Mouse (Mus musculus): Measurements from ENCODE around the gene Klhl2. TPM values are rescaled to one million over a fixed set of nuclear protein-coding genes. Genes with fewer than 3 reads are reported as not detected.

Klhl2 gene
- 100 to 1,000 TPM; 321 to 328 TPM for total RNA-seq (2021)

DNA sequence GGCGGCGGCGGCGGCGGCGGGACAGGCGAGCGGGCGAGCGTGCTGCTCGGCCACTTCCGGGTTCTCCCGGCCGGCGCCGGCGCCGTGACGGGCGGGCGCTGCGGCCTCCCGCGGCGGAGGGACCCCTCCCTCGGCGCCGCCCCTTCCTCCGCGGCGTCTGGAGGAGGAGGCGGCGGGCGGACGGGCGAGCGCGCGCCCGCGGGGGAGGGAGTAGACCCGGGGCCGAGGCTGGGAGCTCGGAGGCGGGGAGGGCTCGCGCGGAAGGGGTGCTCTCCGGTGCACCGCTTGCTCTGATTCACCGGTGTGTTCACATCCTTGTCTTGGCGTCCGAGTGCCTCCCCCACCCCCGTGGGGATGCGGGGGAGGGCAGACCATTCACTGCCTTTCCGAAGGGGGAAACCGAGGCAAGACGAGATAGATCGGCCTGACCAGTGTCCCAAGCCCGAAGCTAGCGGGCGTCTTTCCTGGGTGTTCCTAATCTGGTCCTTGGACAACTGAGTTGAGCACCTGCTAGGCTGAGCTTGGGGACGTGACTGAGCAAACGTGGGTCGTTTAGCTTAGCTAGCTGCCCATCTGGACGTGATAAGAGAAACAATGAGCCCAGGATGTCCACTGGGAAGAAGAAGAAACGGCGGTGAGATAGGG is at the start of gene Klhl2:
Klhl2 (minus strand) TSS at position 121 of the 645 bp plus-strand sequence.
- DNase-seq: peak; percentile 78 to 79

DNA sequence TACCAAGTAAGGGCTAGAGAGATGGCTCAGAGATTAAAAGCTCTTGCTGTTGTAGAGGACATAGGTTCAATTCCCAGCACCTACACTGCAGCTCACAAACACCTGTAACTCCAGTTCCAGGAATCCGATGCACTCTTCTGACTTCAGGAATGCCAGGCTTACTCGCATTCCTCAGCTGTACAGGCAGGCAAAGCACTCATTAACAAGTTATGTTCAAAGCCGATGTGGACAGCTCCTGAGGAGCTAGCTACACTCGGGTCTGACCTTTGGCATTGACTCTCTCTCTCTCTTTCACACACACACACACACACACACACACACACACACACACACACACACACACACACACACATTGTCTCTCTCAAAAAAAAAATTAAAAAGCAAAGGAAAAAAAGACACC is 48.9 kb upstream of the Klhl2 start:
- no peak for DNase-seq

DNA sequence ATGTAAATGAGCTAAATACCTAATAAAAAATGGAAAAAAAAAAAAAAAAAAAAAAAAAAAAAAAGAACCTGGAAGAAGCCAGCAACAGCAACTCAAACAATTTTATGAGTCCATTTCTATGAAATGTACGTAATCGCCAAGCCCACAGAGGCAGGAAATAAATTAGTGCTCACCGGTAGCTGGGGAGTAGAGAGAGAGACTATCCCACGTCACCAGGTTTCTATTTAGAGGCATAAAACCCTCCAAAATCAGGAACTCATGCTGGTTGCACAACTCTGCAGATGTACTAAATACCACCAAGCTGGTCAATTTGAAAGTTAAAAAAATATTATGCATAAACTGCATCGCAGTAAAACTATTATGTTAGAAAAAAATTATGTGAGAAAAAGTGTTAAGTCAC is 46.9 kb upstream of the Klhl2 start:
- no peak for DNase-seq

DNA sequence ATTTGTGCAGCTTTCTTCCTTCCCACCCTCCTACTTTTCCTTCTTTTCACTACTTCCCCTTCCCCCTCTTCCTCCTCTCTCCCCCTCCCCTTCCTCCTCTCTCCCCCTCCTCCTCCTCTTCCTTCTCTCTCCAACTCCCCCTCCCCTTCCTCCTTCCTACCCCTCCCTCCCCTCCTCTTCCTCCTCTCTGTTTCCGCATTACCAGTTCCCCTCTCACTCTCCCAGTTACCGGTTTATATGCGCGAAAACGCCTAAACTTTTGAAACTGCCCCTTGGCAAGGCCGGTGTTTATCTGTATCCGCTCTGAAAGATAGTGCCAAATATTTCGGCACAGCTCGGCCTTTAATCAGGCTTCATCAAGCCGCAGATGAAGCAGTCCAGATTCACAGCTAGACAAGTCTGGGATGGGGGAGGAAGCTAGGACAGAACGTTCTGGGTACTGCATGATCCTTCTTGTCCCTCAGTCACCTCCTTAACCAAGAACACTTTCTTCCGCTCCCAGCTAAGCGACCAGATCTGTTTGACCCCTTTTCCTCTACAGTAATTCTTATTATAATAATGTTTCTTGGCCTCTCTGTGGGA is 30.9 kb upstream of the Klhl2 start:
- DNase-seq: peak; percentile 22 to 49

DNA sequence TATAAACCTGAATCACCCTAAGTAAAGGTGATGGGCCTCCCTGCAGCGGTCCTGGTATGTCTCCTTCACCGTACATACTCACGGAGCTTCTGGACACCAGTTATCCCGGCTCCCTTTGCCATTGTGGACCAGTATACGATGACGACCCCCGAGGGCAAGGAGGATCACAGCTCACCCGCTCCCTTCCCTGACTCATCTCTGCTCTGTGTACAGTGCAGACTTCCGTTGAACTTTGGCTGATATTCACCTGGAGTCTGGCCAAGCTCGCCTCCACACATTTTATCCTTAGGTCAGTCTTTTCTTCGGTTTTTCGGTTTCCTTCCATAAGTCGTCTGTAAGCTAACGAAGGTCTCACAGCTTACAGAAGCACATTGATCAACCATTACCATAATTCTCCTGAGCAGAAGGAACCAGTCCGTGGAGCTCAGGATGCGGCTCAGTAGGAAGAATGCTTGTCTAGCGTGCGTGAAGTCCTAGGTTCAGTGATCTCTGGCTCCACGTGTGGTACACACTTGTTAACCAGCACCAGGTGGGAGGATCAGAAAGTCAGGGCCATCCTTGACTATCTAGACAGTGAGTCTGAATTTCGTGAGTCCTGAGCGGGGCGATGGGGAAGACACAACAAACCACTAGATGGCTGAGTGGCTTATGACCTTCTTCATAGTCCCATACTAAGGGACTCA is 28.0 kb upstream of the Klhl2 start:
- no peak for DNase-seq

DNA sequence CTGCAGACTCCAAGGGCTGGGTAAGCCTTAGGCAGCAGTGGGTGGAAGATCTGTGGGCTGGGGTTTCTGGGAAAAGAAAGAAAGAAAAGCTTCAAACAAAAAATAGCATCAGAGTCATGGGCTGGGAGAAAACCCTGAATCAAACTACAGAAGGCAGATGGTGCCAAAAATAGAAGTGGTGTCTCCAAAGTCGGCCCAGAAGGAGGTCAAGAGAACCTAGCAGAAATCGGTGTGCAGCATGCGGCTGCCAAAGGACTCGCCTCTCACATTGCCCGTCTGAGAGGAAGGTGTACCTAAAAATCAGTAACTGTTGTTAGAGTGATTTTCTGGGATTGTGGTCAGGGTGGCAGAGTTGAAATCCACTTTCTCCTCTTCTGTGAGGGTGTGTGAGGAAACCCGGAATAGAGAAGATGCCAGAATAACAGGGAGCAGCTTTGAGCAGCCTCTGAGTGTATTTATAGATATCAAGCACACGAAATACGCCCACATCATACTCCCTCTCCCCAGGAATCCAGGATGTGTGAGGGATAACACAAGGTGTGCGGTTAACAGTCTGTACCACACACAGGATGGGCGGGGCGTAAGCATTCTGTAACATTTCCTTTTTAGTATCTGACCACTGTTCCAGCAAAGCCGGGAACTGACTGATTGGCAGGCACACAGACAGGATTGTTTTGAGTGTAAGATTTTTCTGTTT is 21.8 kb upstream of the Klhl2 start:
- peak; percentile 8 to 29 for DNase-seq

DNA sequence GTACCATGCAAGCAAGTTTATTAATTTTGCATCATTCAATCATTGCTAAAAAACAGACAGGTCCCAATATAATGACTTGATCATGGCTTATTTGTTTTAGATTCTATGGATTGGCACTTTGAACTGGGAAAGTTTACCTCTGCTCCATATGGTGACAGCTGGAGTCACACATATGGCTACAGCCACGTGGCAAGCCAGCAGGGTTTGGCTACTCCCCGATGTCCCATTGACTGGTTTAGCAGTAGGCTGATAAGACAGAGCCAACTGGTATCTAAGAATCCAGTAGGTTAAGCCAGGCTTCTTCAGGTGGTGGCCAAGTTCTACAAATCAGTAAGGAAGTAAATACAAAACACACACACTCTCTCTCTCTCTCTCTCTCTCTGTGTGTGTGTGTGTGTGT is 20.4 kb upstream of the Klhl2 start:
- DNase-seq: no peak

DNA sequence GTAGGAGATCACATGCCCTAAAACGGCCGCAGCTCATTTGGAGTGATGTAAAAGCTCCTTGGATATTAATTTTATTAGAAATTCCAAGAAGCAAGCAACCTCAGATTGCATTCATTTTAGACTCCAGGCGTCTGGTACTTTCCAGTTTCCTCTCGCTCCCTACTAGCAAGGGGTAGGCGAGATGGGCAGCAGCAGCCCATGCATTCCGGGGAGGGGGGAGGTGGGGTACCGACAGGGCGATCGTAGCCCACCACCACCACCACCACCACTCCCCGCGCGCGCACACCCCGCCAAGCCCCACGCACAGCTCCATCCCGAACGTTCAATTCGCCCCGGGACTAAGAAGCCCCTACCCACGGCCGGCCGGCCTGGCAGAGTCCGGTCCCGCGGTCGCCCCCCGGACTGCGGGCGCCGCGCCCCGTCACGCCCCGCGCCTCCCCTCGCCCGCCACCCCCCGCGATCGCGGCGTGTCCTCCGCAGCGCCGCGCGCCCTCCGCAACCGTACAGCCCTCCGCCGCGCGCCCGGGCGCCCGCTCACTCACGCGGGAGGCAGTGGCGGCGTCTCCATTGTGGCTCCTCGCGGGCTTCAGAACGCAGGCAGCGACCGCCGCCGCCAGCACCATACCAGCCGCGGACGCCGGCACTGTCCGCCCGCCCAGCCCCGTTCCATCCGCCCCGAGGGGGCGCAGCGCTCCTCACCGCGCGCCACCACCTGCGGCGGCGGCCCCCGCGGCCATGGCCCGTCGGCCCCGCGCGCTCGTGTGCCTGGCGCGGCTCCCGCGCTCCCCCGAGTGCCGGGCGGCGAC is 523 bp downstream of the Klhl2 start:
- no peak for DNase-seq

DNA sequence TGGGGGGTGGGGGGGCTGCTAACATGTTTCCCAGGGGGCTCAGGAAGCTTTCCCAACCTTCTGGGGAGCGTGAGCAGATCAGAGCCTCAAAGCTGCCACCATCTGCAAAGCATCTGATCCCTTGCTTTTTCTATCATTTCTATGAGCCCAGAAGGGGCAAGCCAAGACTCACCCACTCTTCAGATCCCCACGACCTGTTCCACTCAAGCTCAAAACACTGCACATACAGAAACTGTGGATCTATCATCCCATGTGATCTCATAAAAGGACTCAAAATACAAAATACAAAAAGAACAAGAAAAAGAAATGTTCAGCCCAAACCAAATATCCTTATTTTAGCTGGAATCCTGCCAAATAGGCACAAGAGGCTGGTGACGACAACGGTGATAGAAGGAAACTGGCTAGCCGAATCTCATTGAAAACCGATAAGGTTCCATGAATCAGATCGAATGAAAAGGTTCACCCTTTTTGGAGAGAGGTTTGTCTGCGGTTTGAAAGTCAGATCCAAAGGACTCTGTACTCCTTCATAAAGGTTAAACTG is 1.5 kb downstream of the Klhl2 start:
- DNase-seq: no peak

DNA sequence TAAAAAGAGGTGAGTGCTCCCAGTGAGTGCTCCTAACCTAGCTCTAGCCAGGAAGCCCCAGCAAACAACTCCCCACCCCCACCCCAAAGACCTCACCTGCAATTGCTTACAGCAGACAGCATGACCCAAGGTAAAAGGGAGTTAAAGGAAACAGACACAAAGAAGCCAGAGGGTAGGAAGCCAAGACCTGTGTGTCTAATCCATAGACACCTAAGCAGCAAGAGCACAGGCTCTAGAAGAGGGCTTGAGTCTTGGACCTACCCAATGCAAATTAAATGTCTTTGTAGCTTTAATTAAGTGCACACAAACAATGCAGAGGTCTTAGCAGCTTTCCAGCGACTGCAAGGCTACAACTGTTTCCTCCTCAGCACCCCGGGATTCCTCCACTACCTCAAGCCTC is 2.2 kb downstream of the Klhl2 start:
- DNase-seq: no peak

DNA sequence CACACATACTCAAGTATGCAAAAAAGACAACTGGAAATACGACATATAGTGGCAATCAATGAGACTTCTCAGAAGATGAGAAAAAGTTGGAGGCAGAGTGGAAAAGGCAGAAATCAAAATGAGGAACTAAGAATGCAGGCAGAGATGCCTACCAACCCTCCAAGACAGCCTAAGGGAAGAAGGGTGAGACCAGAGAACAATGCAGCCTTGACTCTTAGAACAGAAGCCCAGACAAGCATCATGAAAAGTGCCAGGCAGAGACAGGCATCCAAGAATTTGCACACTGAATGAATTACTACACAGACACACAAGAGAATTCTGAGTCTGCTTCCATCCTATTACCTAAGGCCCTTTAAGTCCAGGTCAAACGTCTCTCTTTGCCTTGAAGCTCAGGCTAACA is 2.6 kb downstream of the Klhl2 start:
- DNase-seq: no peak

DNA sequence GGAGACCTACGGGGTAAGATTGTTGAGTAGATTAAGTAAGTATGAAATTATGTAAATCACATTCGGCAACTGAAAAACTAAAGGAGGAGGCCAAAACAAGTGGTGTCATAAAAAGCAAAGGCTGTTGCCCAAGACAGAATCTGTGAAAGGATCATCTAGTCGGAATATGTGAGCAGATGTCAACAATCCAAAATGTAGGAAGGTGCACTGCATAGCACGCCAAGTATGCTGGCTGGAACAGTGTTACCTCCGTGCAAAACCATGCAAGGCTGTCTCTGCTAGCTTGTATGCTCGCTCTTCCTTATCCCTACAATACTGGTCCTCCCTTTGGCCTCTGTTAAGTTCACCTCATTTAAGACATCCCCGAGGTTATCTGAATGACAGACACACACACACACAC is 4.5 kb downstream of the Klhl2 start:
- no peak for DNase-seq

DNA sequence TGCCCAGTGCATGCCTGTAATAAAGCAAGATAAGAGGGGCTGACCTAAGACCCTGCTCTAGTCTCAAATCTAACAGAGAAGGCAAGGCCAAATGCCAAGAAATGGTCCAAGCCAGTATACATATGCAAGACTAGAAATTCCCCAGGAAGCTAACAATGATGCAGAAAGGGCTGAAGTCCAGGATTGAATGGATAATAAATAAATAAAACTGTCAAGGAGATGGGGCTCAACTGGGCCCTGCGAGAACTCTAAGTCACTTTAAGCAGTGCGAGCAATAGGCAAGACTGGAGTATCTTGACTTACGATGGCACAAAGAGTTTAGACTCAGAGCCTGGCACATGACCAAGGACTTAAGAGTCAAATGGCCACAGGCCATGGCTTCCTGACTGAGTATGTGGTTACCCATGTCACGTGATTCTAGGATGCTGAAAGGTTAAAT is 5.8 kb downstream of the Klhl2 start:
- no peak for DNase-seq

DNA sequence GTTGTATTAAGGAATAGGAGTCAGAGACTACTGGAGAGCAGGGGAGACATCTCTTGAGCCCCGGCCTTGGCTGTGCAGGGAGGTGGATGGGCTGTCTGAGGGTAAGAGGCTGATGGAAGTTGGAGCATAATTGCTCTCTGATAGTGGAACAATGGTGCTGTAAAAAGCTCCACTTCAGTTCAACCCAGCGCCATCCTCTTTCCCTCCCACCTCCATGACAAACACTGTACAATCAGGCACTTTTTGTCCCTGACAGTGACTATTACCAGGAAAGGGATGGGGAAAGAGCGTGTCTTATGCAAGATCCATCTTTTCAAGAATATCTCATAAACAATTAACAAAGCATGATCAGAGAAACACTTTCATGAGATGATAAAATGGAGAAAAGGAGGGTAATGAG is 6.6 kb downstream of the Klhl2 start:
- DNase-seq: no peak

DNA sequence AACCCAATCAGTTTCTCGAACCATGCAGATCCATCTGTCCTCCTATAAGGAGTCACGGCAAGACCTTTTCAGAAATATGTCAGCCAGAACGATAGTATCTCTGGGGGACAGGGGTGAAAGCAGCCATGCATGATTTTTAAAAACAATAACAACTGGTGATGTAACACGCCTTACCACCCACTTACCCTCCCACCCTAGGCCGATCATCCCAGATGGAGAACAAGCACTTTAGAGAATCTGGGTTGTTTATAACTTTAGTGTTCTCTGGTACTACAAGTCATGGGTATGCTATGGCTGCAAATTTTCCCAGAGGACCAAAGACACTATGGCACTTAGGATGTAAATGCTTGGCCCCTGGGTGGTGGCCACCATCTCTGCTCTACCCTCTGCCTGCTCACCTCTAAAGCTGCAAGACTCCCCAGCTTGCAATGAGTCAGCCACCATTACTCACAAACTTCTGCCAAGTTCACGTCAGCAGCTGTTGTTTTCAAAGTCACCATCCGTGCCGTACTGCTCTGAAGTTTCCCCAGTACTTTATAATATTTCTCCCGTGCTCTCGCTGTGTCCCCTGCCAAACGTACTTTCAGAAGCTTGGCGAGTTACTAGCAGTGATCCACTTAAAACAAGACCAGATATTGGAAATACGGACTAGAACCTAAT is 7.9 kb downstream of the Klhl2 start:
- peak; percentile 71 to 72 for DNase-seq

DNA sequence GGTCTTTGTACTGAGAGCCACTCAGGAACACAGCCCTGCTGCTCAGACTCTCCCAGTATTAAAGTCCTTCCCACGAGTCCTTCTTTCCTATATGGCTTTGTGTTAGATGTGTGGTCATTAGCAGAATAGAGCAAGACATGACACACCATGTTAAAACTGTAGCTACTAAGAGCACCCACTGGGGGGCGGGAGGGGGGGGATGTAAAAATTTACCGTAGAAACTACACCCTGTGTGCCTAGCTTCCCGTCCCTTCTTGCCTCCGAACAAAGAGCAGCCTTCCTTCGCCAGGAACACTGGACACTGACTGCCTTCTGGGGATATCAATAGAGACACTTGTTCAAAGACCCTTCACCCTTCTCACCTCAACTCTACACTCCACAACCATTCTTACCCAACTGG is 10.2 kb downstream of the Klhl2 start:
- DNase-seq: no peak

DNA sequence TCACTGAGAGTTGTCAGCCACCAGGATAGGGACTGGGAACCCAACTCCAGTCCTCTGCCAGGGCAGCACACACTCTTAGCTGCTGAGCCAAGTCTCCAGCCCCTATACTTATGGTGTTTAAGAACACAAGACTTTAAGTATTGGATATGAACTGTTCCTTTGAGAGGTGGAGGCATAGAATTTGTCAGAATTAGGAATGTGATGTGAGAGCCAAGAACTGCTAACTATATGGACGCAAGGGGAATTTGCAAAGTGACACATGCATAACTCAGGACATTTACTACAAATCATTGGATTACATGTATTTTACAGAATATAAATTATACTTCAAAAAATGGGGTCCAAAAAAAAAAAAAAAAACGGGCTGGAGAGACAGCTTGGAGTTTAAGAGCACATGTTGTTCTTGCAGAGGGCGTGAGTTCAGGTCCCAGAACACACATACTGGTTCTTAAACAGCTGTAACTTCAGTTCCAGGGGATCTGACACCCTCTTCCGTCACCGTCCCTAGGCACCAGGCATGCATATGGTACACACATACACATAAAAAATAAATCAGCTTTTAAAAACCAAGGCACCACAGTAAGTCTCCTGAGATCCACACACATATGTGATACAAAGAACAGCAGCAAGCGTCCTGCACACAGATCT is 14.2 kb downstream of the Klhl2 start:
- DNase-seq: no peak

DNA sequence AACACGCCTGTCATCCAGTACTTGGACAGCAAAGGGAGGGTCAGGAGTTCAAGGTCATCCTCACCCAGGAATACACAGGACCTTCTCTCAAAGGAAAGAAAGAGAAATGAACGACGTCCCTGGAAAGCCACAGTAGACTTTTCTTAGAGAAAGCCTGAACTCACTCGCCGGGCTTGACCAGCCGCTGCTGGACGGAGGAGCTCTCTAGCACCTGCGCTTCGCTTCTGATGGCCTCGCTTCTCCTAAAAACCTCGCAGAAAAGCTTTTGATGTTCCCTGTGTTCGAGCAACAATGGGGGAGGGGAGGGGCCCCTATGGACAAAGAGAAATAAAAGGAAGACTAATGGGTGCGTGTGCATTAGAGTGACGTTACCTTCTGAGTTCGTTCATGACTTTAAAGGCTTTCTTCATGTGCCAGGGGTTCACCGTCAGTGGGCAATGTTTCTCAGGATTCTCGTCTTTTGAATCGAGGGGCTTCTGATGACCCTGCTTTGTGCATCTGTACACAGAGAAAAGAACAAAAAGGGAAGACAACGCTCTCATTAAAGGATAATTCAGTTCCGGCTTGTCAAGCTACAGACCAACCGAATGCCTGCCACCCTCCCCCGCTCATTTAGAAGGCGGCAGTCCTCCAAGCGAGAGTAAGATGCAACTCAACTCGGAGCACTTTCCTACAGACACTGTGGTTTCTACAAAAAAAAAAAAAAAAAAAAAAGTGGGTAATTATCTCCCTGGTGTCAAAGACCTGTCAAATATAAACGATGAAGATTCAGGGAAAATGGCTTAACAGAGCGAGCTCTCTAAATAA is 15.5 kb downstream of the Klhl2 start:
- DNase-seq: peak in 1 of 2 experiments; percentile 21

DNA sequence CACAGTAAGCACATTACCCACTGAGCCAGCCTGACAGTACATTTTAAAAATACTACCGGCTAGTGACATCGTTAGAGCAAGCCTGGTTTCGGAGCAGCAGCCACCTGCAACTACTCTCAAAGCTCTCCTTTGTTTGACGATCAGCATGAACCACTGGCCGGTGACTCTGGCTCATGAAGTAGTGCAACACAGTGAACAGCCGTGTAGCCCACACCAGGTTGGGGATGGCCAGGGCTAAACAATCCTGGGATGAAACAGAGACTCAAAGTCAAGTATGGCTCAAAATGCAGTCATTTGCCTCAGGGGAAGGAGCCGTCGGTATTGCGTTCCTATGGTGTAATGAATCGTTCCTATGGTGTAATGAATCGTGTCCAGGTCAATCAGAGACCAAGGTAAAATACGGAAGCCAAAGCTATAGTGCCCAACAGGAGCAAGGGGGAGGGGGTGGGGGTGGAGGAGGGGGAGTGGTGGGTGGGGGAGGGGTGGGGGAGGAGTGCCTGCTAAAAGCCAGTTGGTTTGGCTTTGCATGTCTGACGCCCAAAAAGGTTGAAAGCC is 17.2 kb downstream of the Klhl2 start:
- peak in 1 of 2 experiments; percentile 2 for DNase-seq

DNA sequence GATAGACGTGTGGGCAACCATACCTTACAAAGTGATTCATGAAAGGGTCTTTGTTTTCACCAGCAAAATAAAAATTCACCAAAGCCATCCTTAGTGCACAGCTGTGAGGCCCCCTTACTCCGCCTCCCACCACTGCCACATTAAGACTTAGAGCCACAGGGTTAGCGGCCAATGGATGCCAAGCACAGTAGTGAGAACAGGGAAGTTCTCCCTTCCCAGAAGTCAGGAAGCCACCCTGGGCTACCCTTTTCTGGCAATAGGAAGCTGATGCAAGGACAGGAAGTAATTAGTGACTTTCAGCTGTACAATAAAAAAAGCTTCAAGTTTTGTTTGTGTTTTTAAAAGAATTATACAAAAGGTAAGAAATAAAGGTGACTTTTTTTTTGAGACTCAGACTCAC is 18.2 kb downstream of the Klhl2 start:
- DNase-seq: peak in 1 of 2 experiments; percentile 0
